In the genomic region with DNA sequence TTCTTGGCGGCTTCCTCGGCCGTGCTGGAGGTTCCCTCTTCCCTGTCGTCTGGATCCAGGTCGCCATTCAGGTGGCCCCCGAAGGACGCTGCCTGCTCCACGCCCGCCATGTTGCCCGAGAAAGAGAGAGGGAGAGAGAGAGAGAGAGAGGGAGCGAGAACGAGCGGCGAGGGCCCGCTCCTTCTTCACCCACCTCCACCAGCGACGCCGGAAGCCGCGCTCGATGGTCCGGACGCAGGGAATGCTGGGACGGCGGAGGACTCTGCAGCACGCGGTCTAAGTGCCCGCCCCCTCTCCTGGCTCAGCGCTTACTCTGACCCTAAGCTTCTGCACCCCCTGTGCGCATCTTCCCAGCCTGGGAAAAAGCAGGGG, we compare ENCODE assay signal across 8 mouse cellular contexts. TPM values are rescaled to one million over a fixed set of nuclear protein-coding genes. Genes with fewer than 3 reads are reported as not detected.
DNase-seq lines count a peak whose midpoint lies in the region; ATAC-seq and TF ChIP-seq lines count a peak whose summit lies in the region.

No protein-coding gene starts in this region.

- WGBS in bone marrow, adult 2 months: under 1% methylated on average over 29 of the region's 30 CpGs
- under 1% methylated on average over 24 of the region's 30 CpGs for WGBS in embryonic facial prominence, embryonic 14.5 days
- WGBS in limb, embryonic 13.5 days: 0% methylated on average over 20 of the region's 30 CpGs
- under 1% methylated on average over 27 of the region's 30 CpGs for WGBS in midbrain, embryonic 15.5 days

- no peak for TF ChIP-seq CTCF in bone marrow, adult 2 months (IDR thresholded peaks at IDR 0.05; ENCODE audit: control insufficient read depth, insufficient read depth, low read length)

- ATAC-seq in embryonic facial prominence, embryonic 14.5 days (ENCODE audit: low read depth): peak; percentile 99
- ATAC-seq in limb, embryonic 13.5 days (ENCODE audit: low FRiP score, low read depth): peak; percentile 98
- peak; percentile 99 for ATAC-seq in midbrain, embryonic 15.5 days (replicated peaks)

- H3K36me3 ChIP-seq in embryonic facial prominence, embryonic 14.5 days (ENCODE audit: control insufficient read depth, insufficient read depth, low read length): peaks cover 24% of the 10 kb centered on the region
- H3K36me3 ChIP-seq in limb, embryonic 13.5 days: peaks cover 25% of the 10 kb centered on the region
- peaks cover 2% of the 10 kb centered on the region; the same call in 1 of the 2 replicates for H3K36me3 ChIP-seq in midbrain, embryonic 15.5 days (replicated peaks)

- peaks cover 1% of the 10 kb centered on the region; the same call in 1 of the 2 replicates for H3K4me1 ChIP-seq in bone marrow, adult 2 months (ENCODE audit: control insufficient read depth, insufficient read depth, low read length)
- H3K4me1 ChIP-seq in embryonic facial prominence, embryonic 14.5 days (ENCODE audit: control insufficient read depth, insufficient read depth, low read length): peaks cover 9% of the 10 kb centered on the region
- peaks cover 12% of the 10 kb centered on the region for H3K4me1 ChIP-seq in limb, embryonic 13.5 days
- peaks cover 19% of the 10 kb centered on the region for H3K4me1 ChIP-seq in midbrain, embryonic 15.5 days

- peak overlapping the region; percentile 94 for H3K9ac ChIP-seq in embryonic facial prominence, embryonic 14.5 days (ENCODE audit: low read depth, low read length)
- peak overlapping the region; percentile 96 for H3K9ac ChIP-seq in limb, embryonic 13.5 days
- H3K9ac ChIP-seq in midbrain, embryonic 15.5 days: peak overlapping the region; percentile 93

- no peaks in the 10 kb centered on the region for H3K9me3 ChIP-seq in embryonic facial prominence, embryonic 14.5 days (ENCODE audit: control insufficient read depth, low read length)
- H3K9me3 ChIP-seq in limb, embryonic 13.5 days: no peaks in the 10 kb centered on the region
- H3K9me3 ChIP-seq in midbrain, embryonic 15.5 days: no peaks in the 10 kb centered on the region

- peak overlapping the region; percentile 81 for H3K27ac ChIP-seq in bone marrow, adult 2 months (ENCODE audit: control insufficient read depth, insufficient read depth, low read depth, low read length, poor library complexity)
- peak overlapping the region; percentile 87 for H3K27ac ChIP-seq in embryonic facial prominence, embryonic 14.5 days (replicated peaks; ENCODE audit: low read depth, low read length)
- peak overlapping the region; percentile 85 for H3K27ac ChIP-seq in limb, embryonic 13.5 days
- peak overlapping the region; percentile 93 for H3K27ac ChIP-seq in midbrain, embryonic 15.5 days

- H3K4me3 ChIP-seq in bone marrow, adult 2 months (replicated peaks; ENCODE audit: control insufficient read depth, low read depth, low read length): peak overlapping the region; percentile 95
- peak overlapping the region; percentile 93 for H3K4me3 ChIP-seq in embryonic facial prominence, embryonic 14.5 days (ENCODE audit: low read depth, low read length)
- peak overlapping the region; percentile 99 for H3K4me3 ChIP-seq in limb, embryonic 13.5 days
- peak overlapping the region; percentile 97 for H3K4me3 ChIP-seq in midbrain, embryonic 15.5 days

- peak; percentile 93 for TF ChIP-seq POLR2A in bone marrow, adult 2 months (IDR thresholded peaks at IDR 0.05; ENCODE audit: borderline replicate concordance, control insufficient read depth, low read depth, low read length)

- H3K4me2 ChIP-seq in embryonic facial prominence, embryonic 14.5 days (ENCODE audit: low read depth, low read length): peak overlapping the region; percentile 90
- H3K4me2 ChIP-seq in limb, embryonic 13.5 days (replicated peaks): peak overlapping the region; percentile 92
- peak overlapping the region; percentile 71 for H3K4me2 ChIP-seq in midbrain, embryonic 15.5 days

- no peaks in the 10 kb centered on the region for H3K27me3 ChIP-seq in embryonic facial prominence, embryonic 14.5 days (replicated peaks; ENCODE audit: control insufficient read depth, insufficient read depth, low read length)
- H3K27me3 ChIP-seq in limb, embryonic 13.5 days: no peaks in the 10 kb centered on the region
- no peaks in the 10 kb centered on the region for H3K27me3 ChIP-seq in midbrain, embryonic 15.5 days (replicated peaks)

- peak; percentile 92 for DNase-seq in A20 (ENCODE audit: low read depth, low spot score)
- DNase-seq in embryonic facial prominence, embryonic 14.5 days (ENCODE audit: low spot score): peak; percentile 96
- DNase-seq in heart, adult 8-10 months (ENCODE audit: low spot score): peak; percentile 86
- peak; percentile 85 for DNase-seq in kidney, adult 9 months
- DNase-seq in spleen, adult 18-20 months: peak; percentile 72 to 82

RNA-seq across cellular contexts. Expression of a gene that starts 7.3 kb away (rescaled TPM):
- polyA plus RNA-seq in bone marrow, adult 2 months (2011; ENCODE audit: insufficient read depth, insufficient read length, low replicate concordance, missing spikeins): 963 and 1,559 TPM in 2 replicates
- 172 and 182 TPM in 2 replicates for polyA plus RNA-seq in embryonic facial prominence, embryonic 14.5 days (2014; fragmentation: Nextera tagmentation; extraction: Ambion mirVana)
- 100 to 1,000 TPM in 2 of 4 experiments, 10 to 100 TPM in 2; 90.8 to 130 (median 107) TPM for total RNA-seq in heart, adult 8-10 months (2022)
- 188 and 194 TPM in 2 replicates for polyA plus RNA-seq in limb, embryonic 13.5 days (2015; fragmentation: Nextera tagmentation; extraction: Ambion mirVana)
- polyA plus RNA-seq in midbrain, embryonic 15.5 days (2015; fragmentation: Nextera tagmentation; extraction: Ambion mirVana): 140 and 157 TPM in 2 replicates

RNA-seq across cellular contexts. Expression of a gene that starts 58.2 kb away (rescaled TPM):
- polyA plus RNA-seq in bone marrow, adult 2 months (2011; ENCODE audit: insufficient read depth, insufficient read length, low replicate concordance, missing spikeins): 0.55 TPM in 1 of 2 replicates, not detected in the other
- 0.63 and 1.2 TPM in 2 replicates for polyA plus RNA-seq in embryonic facial prominence, embryonic 14.5 days (2014; fragmentation: Nextera tagmentation; extraction: Ambion mirVana)
- not detected for total RNA-seq in heart, adult 8-10 months (2022)
- polyA plus RNA-seq in limb, embryonic 13.5 days (2015; fragmentation: Nextera tagmentation; extraction: Ambion mirVana): 0.88 and 1.2 TPM in 2 replicates
- polyA plus RNA-seq in midbrain, embryonic 15.5 days (2015; fragmentation: Nextera tagmentation; extraction: Ambion mirVana): 0.32 and 0.61 TPM in 2 replicates

Comparison
In these comparisons a context has a peak if more than half of its experiments do, and no peak if none do; other contexts are left out.
1. Peak in every context shown above with its lines: DNase-seq, ATAC-seq, H3K4me3 ChIP-seq and H3K27ac ChIP-seq.